Mouse (Mus musculus) kidney, postnatal 14 days (tissue): ENCODE results near the gene Tssk2.

Experiments used
- DNase-seq: peaks from one replicate; pipeline ENCODE4 v3.0.0; 2022; ENCODE audit warnings: mixed read lengths

Tssk2 gene

GRCm38 (mm10) chr16:17898462-17898861 lies at the start of gene Tssk2, which contains the start of gene Dgcr2:
Gene Tssk2 (plus strand): TSS chr16:17898637.
Gene Dgcr2 (minus strand): TSS chr16:17898562.
- DNase-seq, result no peak

- DNase-seq, result peak; percentile 56
Observed at GRCm38 (mm10) chr16:17848928-17849327, 49.5 kb upstream of the Tssk2 start.

- DNase-seq, result no peak
Observed at GRCm38 (mm10) chr16:17849486-17849885, 49.0 kb upstream of the Tssk2 start.

- no peak for DNase-seq
Observed at GRCm38 (mm10) chr16:17851331-17851730, 47.1 kb upstream of the Tssk2 start.

- DNase-seq, result no peak
Observed at GRCm38 (mm10) chr16:17851860-17852259, 46.6 kb upstream of the Tssk2 start.

- DNase-seq, result no peak
Observed at GRCm38 (mm10) chr16:17853263-17853662, 45.2 kb upstream of the Tssk2 start.

GRCm38 (mm10) chr16:17857157-17857556 lies 41.3 kb upstream of the Tssk2 start:
- DNase-seq, result no peak

GRCm38 (mm10) chr16:17858592-17858991 lies 39.8 kb upstream of the Tssk2 start:
- DNase-seq, result peak; percentile 38

GRCm38 (mm10) chr16:17865293-17865692 lies 33.1 kb upstream of the Tssk2 start:
- DNase-seq, result no peak

- DNase-seq, result peak; percentile 43
Observed at GRCm38 (mm10) chr16:17865770-17866169, 32.7 kb upstream of the Tssk2 start.

GRCm38 (mm10) chr16:17871248-17871647 lies 27.2 kb upstream of the Tssk2 start:
- no peak for DNase-seq

GRCm38 (mm10) chr16:17872995-17873394 lies 25.4 kb upstream of the Tssk2 start:
- DNase-seq, result no peak

GRCm38 (mm10) chr16:17875174-17875573 lies 23.3 kb upstream of the Tssk2 start:
- DNase-seq, result no peak

GRCm38 (mm10) chr16:17876096-17876495 lies 22.3 kb upstream of the Tssk2 start:
- no peak for DNase-seq

GRCm38 (mm10) chr16:17879571-17879970 lies 18.9 kb upstream of the Tssk2 start:
- no peak for DNase-seq

- no peak for DNase-seq
Observed at GRCm38 (mm10) chr16:17882196-17882595, 16.2 kb upstream of the Tssk2 start.

- no peak for DNase-seq
Observed at GRCm38 (mm10) chr16:17884116-17884515, 14.3 kb upstream of the Tssk2 start.

GRCm38 (mm10) chr16:17889689-17890341 lies 8.6 kb upstream of the Tssk2 start:
- DNase-seq, result no peak

GRCm38 (mm10) chr16:17890342-17890727 lies 8.1 kb upstream of the Tssk2 start:
- no peak for DNase-seq

- DNase-seq, result peak; percentile 89
Observed at GRCm38 (mm10) chr16:17890917-17891566, 7.4 kb upstream of the Tssk2 start.

GRCm38 (mm10) chr16:17891567-17891959 lies 6.9 kb upstream of the Tssk2 start, which contains the start of gene Gm20518:
Gene Gm20518 (minus strand): TSS chr16:17891671.
- DNase-seq, result peak; percentile 99

GRCm38 (mm10) chr16:17892606-17893005 lies 5.8 kb upstream of the Tssk2 start:
- DNase-seq, result peak; percentile 86

GRCm38 (mm10) chr16:17893923-17894322 lies 4.5 kb upstream of the Tssk2 start, which contains the start of gene Tssk1:
Gene Tssk1 (plus strand): TSS chr16:17894223.
- no peak for DNase-seq

GRCm38 (mm10) chr16:17896091-17896490 lies 2.3 kb upstream of the Tssk2 start:
- DNase-seq, result no peak
